Mouse (Mus musculus) myocyte (in vitro differentiated cells): Measurements from ENCODE around the gene Slc25a11. TPM values are rescaled to one million over a fixed set of nuclear protein-coding genes. Genes with fewer than 3 reads are reported as not detected.

Experiments used
- H3K27me3 ChIP-seq: one replicate; pipeline ENCODE4 v1.6.1; 2011; ENCODE audit not compliant: control insufficient read depth, insufficient read depth, insufficient read length
- H3K36me3 ChIP-seq: one replicate; pipeline ENCODE4 v1.6.1; 2011; ENCODE audit not compliant: control insufficient read depth, insufficient read depth
- H3K4me2 ChIP-seq: one replicate; pipeline ENCODE4 v1.6.1; 2011; ENCODE audit warnings: low read depth, control low read depth
- H3K4me3 ChIP-seq: one replicate; pipeline ENCODE4 v1.5.1; 2011; ENCODE audit warnings: mild to moderate bottlenecking, control low read depth, moderate library complexity
- H3K79me2 ChIP-seq: one replicate; pipeline ENCODE4 v1.6.1; 2011; ENCODE audit not compliant: control insufficient read depth, insufficient read depth
- H3ac ChIP-seq: one replicate; pipeline ENCODE4 v1.6.1; 2011; ENCODE audit not compliant: control insufficient read depth, insufficient read length
- CEBPB ChIP-seq: IDR thresholded peaks from 2 replicates; pipeline ENCODE4 v1.6.1; 2011; ENCODE audit warnings: mild to moderate bottlenecking, moderate library complexity; ENCODE audit not compliant: poor library complexity, insufficient read depth, severe bottlenecking
- E2F4 ChIP-seq: IDR thresholded peaks from one replicate; pipeline ENCODE4 v1.6.1; 2011; ENCODE audit warnings: mild to moderate bottlenecking, control low read depth, moderate library complexity; ENCODE audit not compliant: insufficient read depth
- MAX ChIP-seq: IDR thresholded peaks from one replicate; pipeline ENCODE4 v1.6.1; 2011; ENCODE audit warnings: low read depth, mild to moderate bottlenecking, control low read depth
- MYOD1 ChIP-seq, 3 experiments: IDR thresholded peaks; one replicate each; pipeline ENCODE4 v1.6.1; 2011; ENCODE audit warnings: control low read depth in 2 of 3, low read depth in 2 of 3, mild to moderate bottlenecking in 2 of 3, moderate library complexity in 1 of 3; ENCODE audit not compliant: insufficient read length in 2 of 3, control insufficient read depth in 1 of 3
- MYOG ChIP-seq, 3 experiments: IDR thresholded peaks; one replicate each; pipeline ENCODE4 v1.6.1; 2011; ENCODE audit warnings: control low read depth in 2 of 3, low read depth in 2 of 3, mild to moderate bottlenecking in 2 of 3; ENCODE audit not compliant: insufficient read length in 2 of 3, control insufficient read depth in 1 of 3, insufficient read depth in 1 of 3
- POLR2A ChIP-seq: IDR thresholded peaks from one replicate; pipeline ENCODE4 v1.6.1; 2011; ENCODE audit warnings: low read depth, mild to moderate bottlenecking, control low read depth, moderate library complexity; ENCODE audit not compliant: insufficient read length
- POLR2AphosphoS2 ChIP-seq: IDR thresholded peaks from one replicate; pipeline ENCODE4 v1.6.1; 2011; ENCODE audit warnings: low read depth, control low read depth; ENCODE audit not compliant: insufficient read length
- REST ChIP-seq: IDR thresholded peaks from one replicate; pipeline ENCODE4 v1.6.1; 2011; ENCODE audit warnings: mild to moderate bottlenecking, control low read depth, moderate library complexity; ENCODE audit not compliant: insufficient read depth, insufficient read length
- SRF ChIP-seq: IDR thresholded peaks from one replicate; pipeline ENCODE4 v1.6.1; 2011; ENCODE audit warnings: low read depth; ENCODE audit not compliant: control insufficient read depth, insufficient read length
- TCF12 ChIP-seq: IDR thresholded peaks from one replicate; pipeline ENCODE4 v1.6.1; 2011; ENCODE audit warnings: mild to moderate bottlenecking, control low read depth; ENCODE audit not compliant: poor library complexity, insufficient read depth, severe bottlenecking
- TCF3 ChIP-seq: IDR thresholded peaks from one replicate; pipeline ENCODE4 v1.6.1; 2011; ENCODE audit warnings: low read depth, control low read depth; ENCODE audit not compliant: insufficient read length
- USF1 ChIP-seq: IDR thresholded peaks from one replicate; pipeline ENCODE4 v1.6.1; 2011; ENCODE audit warnings: low read depth, mild to moderate bottlenecking, control low read depth, moderate library complexity
- polyA plus RNA-seq: library from polyadenylated mRNA; unstranded; fragments of >200 nt; fragmentation: generic; extraction: Trizol; gene quantifications from one replicate; pipeline ENCODE4 v1.2.1, GENCODE M21; 2012; ENCODE audit warnings: missing spikeins

The Slc25a11 gene
- polyA plus RNA-seq, 1 experiment = 165 TPM

DNA sequence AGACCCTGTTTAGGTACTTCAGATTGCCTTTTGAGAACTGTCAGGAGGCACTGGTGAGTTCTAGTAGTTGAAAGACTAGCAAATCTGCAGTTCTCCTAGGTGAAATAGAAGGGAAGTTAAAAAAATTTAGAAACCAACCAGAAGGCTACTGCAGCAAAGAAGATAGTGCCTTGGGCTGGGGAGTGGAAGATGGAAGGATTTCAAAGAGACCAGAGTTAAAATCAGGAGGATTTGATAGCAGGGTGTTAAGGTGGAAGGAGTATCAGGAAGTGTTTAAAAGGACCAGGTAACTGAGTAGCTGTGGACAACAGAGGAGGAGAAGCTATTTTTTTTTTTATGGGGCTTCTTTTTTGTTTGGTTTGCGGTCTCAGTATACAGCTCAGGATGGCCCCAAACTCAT, 9.5 kb downstream of the Slc25a11 start:
- no peak overlapping the region for H3K4me3 ChIP-seq
- H3K4me2 ChIP-seq = no peak overlapping the region
- TF ChIP-seq POLR2A = no peak
- TF ChIP-seq REST = no peak
- TF ChIP-seq USF1 = no peak
- TF ChIP-seq MYOD1 (IDR thresholded peaks at IDR 0.05; ENCODE audit: control insufficient read depth in 1 of 3, insufficient read length in 2 of 3, low read depth in 2 of 3) = no peak
- no peak for TF ChIP-seq SRF
- TF ChIP-seq MYOG (IDR thresholded peaks at IDR 0.05; ENCODE audit: control insufficient read depth in 1 of 3, insufficient read depth in 1 of 3, insufficient read length in 2 of 3, low read depth in 2 of 3) = no peak
- TF ChIP-seq MAX = no peak
- TF ChIP-seq POLR2AphosphoS2 = no peak
- TF ChIP-seq CEBPB = no peak
- no peak for TF ChIP-seq E2F4
- TF ChIP-seq TCF3 = no peak
- TF ChIP-seq TCF12 = no peak
- H3K27me3 ChIP-seq = no peaks in the 10 kb centered on the region
- H3ac ChIP-seq = no peak overlapping the region
- H3K79me2 ChIP-seq = no peaks in the 10 kb centered on the region
- no peaks in the 10 kb centered on the region for H3K36me3 ChIP-seq

DNA sequence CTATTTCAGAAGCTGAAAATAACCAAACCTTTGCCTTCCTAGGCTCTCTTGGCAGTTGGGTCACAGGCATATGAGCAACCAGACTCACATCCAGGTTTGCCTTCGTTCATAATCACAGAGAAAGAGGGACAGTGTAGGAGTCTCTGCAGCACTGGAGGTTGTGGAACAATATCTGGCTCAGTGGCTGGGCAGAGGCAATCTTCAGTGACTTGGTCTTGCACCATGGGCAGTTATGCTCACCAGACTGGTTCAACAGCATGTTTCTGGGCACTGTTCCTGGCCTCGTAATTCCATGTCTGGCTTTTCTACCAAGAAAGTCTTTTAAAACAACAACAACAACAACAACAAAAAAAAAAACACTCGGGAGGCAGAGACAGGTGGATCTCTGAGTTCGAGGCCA, 11.7 kb downstream of the Slc25a11 start:
- Histone ChIP-seq H3K27me3 (no peaks in the 10 kb centered on the region), H3K36me3 (no peaks in the 10 kb centered on the region), H3K4me2 (no peak overlapping the region), H3ac (no peak overlapping the region), H3K4me3 (no peak overlapping the region), H3K79me2 (no peaks in the 10 kb centered on the region)
- TF ChIP-seq USF1 (no peak), MAX (no peak), SRF (no peak), MYOG (IDR thresholded peaks at IDR 0.05; ENCODE audit: control insufficient read depth in 1 of 3, insufficient read depth in 1 of 3, insufficient read length in 2 of 3, low read depth in 2 of 3) (no peak), REST (no peak), TCF3 (no peak)

DNA sequence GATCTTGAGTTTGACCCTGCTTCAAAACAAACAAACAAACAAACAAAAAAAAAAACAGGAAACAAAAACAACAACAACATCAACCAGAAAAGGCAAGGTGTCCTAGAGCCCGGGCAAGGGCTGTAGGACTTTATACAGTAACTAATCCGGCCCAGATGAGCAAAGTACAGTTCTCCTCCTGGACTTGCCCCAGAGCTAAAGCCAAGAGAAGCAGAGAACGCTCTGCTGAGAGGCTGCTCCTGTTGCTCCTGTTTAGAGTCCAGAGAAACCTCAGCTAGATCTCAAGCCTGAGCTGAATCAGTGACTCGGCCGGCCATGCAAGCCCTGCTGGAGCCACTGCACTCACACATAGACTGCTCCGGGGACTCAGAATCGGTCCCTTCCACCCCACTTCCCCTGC, 17.1 kb downstream of the Slc25a11 start:
- no peak overlapping the region for H3K4me2 ChIP-seq
- TF ChIP-seq SRF (no peak), TCF12 (no peak), MAX (no peak)
- no peaks in the 10 kb centered on the region for H3K27me3 ChIP-seq
- no peak overlapping the region for H3ac ChIP-seq
- H3K79me2 ChIP-seq = no peaks in the 10 kb centered on the region
- H3K4me3 ChIP-seq = no peak overlapping the region
- no peaks in the 10 kb centered on the region for H3K36me3 ChIP-seq

DNA sequence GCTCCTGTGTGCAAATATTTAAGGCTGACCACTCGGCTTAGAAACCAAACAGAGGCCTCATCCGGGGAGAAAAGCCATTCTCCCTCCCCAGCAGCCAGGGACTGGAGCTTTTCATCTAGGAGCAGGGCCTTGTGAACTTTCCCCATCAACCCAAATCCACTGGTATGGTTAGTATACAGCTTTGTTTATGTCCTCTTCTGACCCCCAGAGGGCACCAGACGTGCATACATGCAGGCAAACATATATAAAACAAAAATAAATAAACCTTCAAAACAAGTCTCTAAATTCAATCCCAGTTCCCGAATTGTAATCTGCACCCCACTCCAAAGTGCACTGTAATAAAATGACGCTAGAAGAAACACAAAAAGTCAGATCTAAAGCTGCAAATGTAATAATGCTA, 17.7 kb downstream of the Slc25a11 start:
- H3K27me3 ChIP-seq = no peaks in the 10 kb centered on the region
- no peak overlapping the region for H3K4me3 ChIP-seq
- H3K4me2 ChIP-seq = no peak overlapping the region
- H3K36me3 ChIP-seq = no peaks in the 10 kb centered on the region
- H3K79me2 ChIP-seq = no peaks in the 10 kb centered on the region
- no peak overlapping the region for H3ac ChIP-seq
- TF ChIP-seq E2F4 = no peak
- TF ChIP-seq USF1 = no peak
- TF ChIP-seq CEBPB = no peak

DNA sequence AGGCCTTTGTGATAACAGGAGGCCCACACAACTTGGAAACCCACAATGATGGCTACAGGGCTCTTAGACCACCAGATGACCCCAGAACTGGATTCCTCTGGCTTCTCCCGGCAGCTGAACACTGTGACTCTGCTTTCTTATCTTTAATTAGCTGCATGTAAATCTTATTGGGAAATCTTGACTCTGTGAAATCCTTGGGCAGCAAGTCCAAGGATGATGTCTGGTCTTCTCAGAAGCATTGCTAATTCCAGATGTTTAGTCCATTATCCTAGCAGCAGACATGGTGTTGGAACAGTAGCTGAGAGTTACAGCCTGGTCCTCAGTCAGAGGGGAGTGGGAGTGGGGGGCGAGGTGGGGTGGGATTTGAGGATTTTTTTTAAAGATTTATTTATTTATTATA, 18.8 kb downstream of the Slc25a11 start:
- TF ChIP-seq TCF3 (no peak), POLR2A (no peak), USF1 (no peak), CEBPB (no peak)
- no peak overlapping the region for H3ac ChIP-seq
- H3K4me2 ChIP-seq = no peak overlapping the region
- no peak overlapping the region for H3K4me3 ChIP-seq
- no peaks in the 10 kb centered on the region for H3K36me3 ChIP-seq
- no peaks in the 10 kb centered on the region for H3K79me2 ChIP-seq
- no peaks in the 10 kb centered on the region for H3K27me3 ChIP-seq

DNA sequence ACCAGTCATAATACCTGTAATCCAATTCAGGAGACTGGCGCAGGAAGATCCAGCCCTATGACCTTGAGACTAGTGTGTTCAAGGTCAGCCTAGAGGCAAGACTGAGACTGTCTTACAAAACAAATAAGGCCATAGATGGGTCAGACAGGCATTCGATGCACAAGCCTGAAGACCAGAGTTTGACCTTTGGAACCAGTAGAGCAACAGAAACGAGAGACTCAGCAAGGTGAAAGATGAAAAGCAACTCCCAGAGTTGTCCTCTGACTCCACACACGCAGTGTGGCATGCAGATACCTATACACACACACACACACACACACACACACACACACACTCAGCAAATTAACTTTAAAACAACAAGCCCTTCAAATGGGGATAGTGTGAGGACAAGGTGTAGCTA, 20.4 kb downstream of the Slc25a11 start:
- no peaks in the 10 kb centered on the region for H3K79me2 ChIP-seq
- no peaks in the 10 kb centered on the region for H3K27me3 ChIP-seq
- no peak overlapping the region for H3K4me3 ChIP-seq
- TF ChIP-seq REST (no peak), POLR2AphosphoS2 (no peak), POLR2A (no peak), MYOD1 (IDR thresholded peaks at IDR 0.05; ENCODE audit: control insufficient read depth in 1 of 3, insufficient read length in 2 of 3, low read depth in 2 of 3) (no peak), TCF12 (no peak)
- no peak overlapping the region for H3ac ChIP-seq
- H3K4me2 ChIP-seq = no peak overlapping the region
- no peaks in the 10 kb centered on the region for H3K36me3 ChIP-seq
